Comparison of ENCODE assay signal across 23 mouse cellular contexts in the genomic region with DNA sequence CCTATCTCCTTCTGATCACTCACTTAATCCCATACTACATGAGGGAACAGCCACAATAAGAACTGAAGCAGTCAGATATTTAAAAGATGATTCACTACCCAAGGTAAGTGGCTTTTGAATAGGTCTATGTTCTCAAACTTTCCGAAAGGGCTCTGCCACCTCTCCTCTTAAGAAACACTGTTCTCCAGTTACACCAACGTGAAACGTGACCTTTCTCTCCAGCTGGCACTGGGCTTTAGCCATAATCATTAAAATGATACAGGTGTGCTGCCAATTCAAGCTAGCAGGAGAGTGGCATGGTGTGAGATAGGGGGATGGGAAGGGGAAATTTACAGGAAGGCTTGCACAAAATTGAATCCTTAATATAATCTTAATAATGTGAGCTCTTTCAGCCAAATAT.
"Had no signal": no experiment of that assay in that cellular context is flagged by ENCODE, and none has a peak within 500 bp of the region (broad histone marks: within the 10 kb centered on the region; RNA-seq: fewer than 3 reads in every experiment).

No protein-coding gene starts in this region.

- H3K27me3 ChIP-seq: limb, embryonic 12.5 days; liver, embryonic 12.5 days; liver, embryonic 15.5 days; lung, embryonic 15.5 days; megakaryocyte, embryonic 14.5 days; midbrain, embryonic 13.5 days; neural tube, embryonic 13.5 days had no signal

- ATAC-seq: liver, embryonic 12.5 days; midbrain, embryonic 13.5 days; midbrain, embryonic 16.5 days had no signal

- H3K36me3 ChIP-seq: limb, embryonic 12.5 days; liver, embryonic 12.5 days; liver, embryonic 15.5 days; lung, embryonic 15.5 days; midbrain, embryonic 10.5 days; midbrain, embryonic 13.5 days; neural tube, embryonic 13.5 days had no signal

- H3K4me1 ChIP-seq: midbrain, embryonic 10.5 days; midbrain, embryonic 13.5 days; neural tube, embryonic 13.5 days had no signal

- H3K9me3 ChIP-seq: limb, embryonic 12.5 days; liver, embryonic 12.5 days; liver, embryonic 15.5 days; lung, embryonic 15.5 days; megakaryocyte, embryonic 14.5 days; midbrain, embryonic 10.5 days; midbrain, embryonic 13.5 days; neural tube, embryonic 13.5 days had no signal

- H3K4me2 ChIP-seq: limb, embryonic 12.5 days; liver, embryonic 12.5 days; liver, embryonic 15.5 days; lung, embryonic 15.5 days; midbrain, embryonic 13.5 days; neural tube, embryonic 13.5 days had no signal

- H3K27ac ChIP-seq: liver, embryonic 12.5 days; liver, embryonic 15.5 days; lung, embryonic 15.5 days; midbrain, embryonic 10.5 days; midbrain, embryonic 13.5 days; neural tube, embryonic 13.5 days; stomach, postnatal 0 days had no signal

- DNase-seq: kidney, adult 18-20 months; kidney, adult 9 months; kidney, postnatal 14 days; kidney, postnatal 4 days; lung, adult 18-20 months; lung, postnatal 10 days; lung, postnatal 36 days; retina, postnatal 1 day; right cerebral cortex, postnatal 4 days; thymus, adult 2 months; thymus, postnatal 14 days; thymus, postnatal 4 days had no signal

- H3K9ac ChIP-seq: limb, embryonic 12.5 days; liver, embryonic 12.5 days; liver, embryonic 15.5 days; lung, embryonic 15.5 days; midbrain, embryonic 13.5 days; neural tube, embryonic 13.5 days had no signal

- H3K4me3 ChIP-seq: limb, embryonic 12.5 days; liver, embryonic 12.5 days; liver, embryonic 15.5 days; lung, embryonic 15.5 days; megakaryocyte, embryonic 14.5 days; midbrain, embryonic 10.5 days; midbrain, embryonic 13.5 days; myocyte; neural tube, embryonic 13.5 days had no signal
